Mouse (Mus musculus) adrenal gland, postnatal 14 days (tissue): ENCODE data around the gene Rpusd4. TPM values are rescaled to one million over a fixed set of nuclear protein-coding genes. Genes with fewer than 3 reads are reported as not detected.

ENCODE experiments used
- DNase-seq: peaks from one replicate; pipeline ENCODE4 v3.0.0; 2021; ENCODE audit warnings: mixed read lengths
- long read RNA-seq, 2 experiments: library from polyadenylated mRNA; stranded (forward); transcript quantifications; one replicate each; pipeline ENCODE4 v2.0.0; 2021
- total RNA-seq: library from RNA; stranded (reverse); gene quantifications from 2 replicates; pipeline ENCODE4 v1.2.3, GENCODE M21; 2021

Rpusd4 gene
- 14.9 and 15.6 TPM in 2 replicates for total RNA-seq
- long read RNA-seq, experiment 1, transcript Rpusd4-201 (7 exons, 1,821 nt), result major isoform, 20 of 21 reads
- long read RNA-seq, experiment 1, partial matches to known transcripts, result 0 of 21 reads
- long read RNA-seq, experiment 1, other reads (novel, unspliced or antisense), result 1 of 21 reads
- long read RNA-seq, experiment 2, transcript Rpusd4-201 (7 exons, 1,821 nt), result major isoform, 7 of 9 reads
- long read RNA-seq, experiment 2, partial matches to known transcripts, result 0 of 9 reads
- long read RNA-seq, experiment 2, other reads (novel, unspliced or antisense), result 2 of 9 reads

DNA sequence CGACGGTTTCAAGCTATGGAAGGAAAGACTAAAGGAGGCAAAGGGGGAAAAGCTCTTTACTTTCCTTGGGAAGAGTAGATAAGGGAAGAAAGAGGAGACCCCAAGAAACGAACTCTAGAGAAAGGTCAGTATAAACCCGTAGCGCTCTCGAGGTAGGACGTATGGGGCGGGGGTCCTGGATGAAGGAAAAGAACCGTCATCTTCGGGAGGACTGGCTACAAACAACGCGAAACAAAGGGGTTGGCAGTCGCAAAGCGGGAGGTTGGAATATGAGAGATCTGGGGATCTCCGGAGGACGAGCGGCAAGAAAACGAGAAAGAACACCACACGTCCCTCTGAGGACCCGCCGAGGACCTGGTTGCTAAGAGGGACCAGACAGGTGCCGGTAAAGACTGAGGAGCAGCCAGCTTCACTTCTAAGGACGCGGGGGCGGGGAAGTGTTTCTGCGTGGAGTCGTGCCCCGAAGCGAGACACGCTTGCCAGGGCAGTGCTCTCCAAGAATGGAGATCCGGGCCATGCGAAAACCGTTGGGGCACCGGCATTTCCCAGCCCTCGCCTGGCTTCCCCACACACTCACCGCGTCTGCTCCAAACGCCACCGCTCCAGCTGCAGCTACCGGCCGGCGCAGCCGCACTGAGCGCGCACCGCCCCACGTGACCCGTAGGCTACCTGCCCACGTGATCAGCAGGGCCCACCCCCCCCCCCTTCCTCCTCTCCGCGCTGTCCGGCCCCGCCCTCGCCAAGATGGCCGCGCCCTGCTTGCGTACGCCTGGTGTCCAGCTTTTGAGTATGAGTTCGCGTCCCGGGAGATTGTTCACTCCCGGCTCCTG is at the start of gene Rpusd4, which contains the start of gene Fam118b:
TSS of gene Rpusd4 (plus strand) at position 720 of the 830 bp plus-strand sequence.
TSS of gene Fam118b (minus strand) at position 660 of the 830 bp plus-strand sequence.
- peak; percentile 95 for DNase-seq

- DNase-seq, result no peak
Observed at GRCm38 (mm10) chr9:35217963-35218362, 49.7 kb upstream of the Rpusd4 start.

DNA sequence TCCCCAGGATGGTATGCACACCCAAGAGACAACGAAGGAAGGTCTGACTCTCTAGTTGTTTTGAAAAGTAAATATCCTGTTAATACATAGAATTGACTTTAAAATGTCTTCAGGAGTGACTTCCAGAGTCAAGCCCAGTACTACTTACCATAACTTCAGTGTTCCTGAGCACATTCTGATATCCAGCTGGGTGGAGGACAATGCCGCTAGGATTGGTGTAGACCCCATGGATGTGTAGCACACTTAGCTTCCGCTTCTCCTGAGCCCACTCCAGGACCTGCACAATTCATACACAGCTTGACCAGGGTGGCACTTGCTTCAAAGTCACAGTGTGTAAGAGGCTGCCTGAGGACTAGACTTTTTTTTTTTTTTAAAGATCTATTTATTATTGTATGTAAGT is 44.2 kb upstream of the Rpusd4 start:
- DNase-seq, result no peak

- DNase-seq, result no peak
Observed at GRCm38 (mm10) chr9:35228671-35229070, 39.0 kb upstream of the Rpusd4 start.

GRCm38 (mm10) chr9:35235996-35236395 is 31.7 kb upstream of the Rpusd4 start:
- DNase-seq, result no peak

DNA sequence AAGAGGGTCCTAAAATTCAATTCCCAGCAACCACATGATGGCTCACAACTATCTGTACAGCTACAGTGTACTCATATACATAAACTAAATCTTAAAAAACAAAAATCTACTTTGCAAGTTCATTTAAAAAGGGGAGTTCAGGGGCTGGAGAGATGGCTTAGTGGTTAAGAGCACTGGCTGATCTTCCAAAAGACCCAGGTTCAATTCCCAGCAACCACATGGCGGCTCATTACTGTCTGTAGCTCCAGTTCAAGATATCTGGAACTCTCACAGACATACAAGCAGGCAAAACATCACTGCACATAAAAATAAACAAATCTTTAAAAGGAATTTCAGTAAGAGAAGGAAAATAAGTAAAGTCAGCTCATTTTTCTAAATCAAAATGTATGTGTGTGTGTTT is 29.3 kb upstream of the Rpusd4 start:
- DNase-seq, result no peak

DNA sequence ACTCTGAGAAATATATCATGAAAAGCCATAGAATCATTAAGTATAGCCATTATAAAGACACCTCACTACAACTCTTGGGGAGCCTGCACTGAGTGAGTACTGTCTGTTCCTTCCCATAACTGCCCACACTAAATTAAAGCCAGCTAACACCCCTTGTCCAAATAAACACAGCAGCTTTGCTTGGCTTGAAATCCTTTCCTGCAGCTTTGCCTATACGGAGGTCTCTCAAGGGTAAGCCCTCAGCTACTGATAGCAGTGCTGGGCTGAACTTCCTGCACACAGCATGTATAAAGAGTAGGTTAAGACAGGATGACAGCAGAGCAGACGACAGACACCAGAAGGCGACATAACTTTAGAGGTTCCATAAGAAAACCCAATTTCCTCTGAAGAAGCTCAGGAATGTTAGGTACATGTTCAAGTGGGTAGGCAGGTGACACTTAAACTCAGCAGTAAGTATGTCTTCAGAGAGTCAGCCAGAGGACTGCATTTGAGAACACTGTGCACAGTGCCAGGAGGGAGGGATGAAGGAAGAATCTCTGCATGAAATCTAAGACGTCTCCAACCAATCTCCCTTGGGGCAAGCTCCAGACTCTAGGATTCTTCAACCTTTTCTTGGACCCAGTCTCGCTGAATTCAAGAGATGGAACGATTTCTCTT is 28.6 kb upstream of the Rpusd4 start:
- no peak for DNase-seq

DNA sequence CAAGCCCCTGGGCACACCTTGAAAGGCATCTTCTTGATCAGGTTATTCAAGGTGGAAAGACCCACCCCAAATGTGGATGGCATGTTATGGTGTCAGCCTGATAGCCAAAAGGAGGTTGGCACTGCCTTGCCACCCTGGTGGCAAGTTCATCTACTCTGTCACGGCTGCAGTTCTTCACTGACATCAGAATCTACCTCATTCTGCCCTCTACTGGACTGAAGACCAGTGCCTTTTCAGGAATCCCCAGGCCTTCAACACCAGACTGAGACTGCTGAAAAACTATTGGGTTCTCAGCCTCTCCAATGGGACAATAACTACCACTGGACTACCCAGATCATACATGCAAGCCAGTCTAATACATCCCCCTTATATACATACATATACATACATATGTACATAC is 27.9 kb upstream of the Rpusd4 start:
- DNase-seq, result no peak

- DNase-seq, result no peak
Observed at GRCm38 (mm10) chr9:35247405-35247804, 20.3 kb upstream of the Rpusd4 start.

GRCm38 (mm10) chr9:35249476-35249875 is 18.2 kb upstream of the Rpusd4 start:
- no peak for DNase-seq

GRCm38 (mm10) chr9:35257365-35257764 is 10.3 kb upstream of the Rpusd4 start:
- no peak for DNase-seq

GRCm38 (mm10) chr9:35262418-35262817 is 5.2 kb upstream of the Rpusd4 start:
- no peak for DNase-seq

GRCm38 (mm10) chr9:35263431-35263830 is 4.2 kb upstream of the Rpusd4 start:
- no peak for DNase-seq

- DNase-seq, result no peak
Observed at GRCm38 (mm10) chr9:35264509-35264908, 3.2 kb upstream of the Rpusd4 start.

- DNase-seq, result peak; percentile 16
Observed at GRCm38 (mm10) chr9:35267976-35268715, 481 bp downstream of the Rpusd4 start.

DNA sequence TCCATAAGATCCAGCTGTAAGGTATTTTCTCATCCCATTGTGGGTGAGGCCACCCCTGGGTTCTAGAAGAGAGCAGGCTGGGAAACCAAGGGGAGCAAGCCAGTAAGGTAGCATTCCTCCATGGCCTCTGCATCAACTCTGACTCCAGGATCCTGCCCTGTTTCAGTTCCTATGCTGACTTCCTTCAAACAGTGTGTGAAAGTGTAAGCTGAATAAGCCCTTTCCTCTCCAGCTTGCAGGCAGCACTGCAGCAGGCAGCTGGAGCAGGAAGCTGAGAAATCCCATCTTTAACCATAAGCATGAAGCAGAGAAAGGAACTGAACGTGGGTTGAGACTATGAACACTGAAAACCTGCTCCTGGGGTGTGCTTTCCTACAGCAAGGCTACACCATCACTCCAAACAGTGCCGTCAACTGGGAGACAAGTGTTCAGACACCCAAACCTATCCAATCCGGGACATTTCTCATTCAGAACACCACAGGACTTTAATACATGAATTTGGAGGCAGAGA is 10.2 kb downstream of the Rpusd4 start:
- DNase-seq, result no peak

- DNase-seq, result peak; percentile 46
Observed at GRCm38 (mm10) chr9:35278451-35278850, 10.8 kb downstream of the Rpusd4 start.

DNA sequence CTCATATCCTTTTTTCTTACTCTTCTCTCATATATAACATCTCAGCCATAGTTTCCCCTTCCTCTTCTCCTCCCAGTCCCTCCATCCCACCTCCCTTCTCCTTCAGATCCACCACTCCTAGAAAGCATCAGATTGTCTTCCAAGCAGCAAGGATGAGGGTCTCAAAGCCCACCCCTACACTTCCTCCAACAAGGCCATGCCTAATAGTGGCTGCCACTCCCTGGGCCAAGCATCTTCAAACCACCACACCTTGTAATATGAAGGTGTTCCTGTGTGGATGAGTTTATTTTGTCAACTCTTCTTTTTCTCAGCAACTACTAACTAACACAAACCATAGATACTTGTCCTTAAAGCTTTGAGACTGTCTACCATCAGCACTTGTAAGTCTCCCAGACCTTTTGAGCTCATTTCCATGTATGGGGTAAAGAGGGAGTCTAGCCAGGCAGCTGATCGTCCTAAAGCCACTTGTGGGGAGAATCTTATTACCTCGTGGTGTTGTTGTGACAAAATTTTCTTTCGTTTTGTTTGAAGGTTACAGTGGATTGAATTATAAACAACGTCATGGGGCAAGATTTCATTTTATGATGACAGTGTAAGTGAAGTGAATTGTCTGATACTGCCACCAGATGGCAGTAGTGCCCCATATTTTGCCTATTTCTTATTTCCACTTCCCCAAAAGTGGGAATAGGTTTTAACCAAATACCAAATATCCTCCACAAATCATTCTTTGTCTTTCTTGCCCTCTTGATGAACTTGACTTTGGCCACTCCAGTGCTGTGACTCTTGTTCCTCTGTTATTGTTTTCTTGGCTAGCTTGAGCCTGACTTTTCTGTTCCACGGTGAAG is 14.6 kb downstream of the Rpusd4 start:
- DNase-seq, result peak; percentile 65

DNA sequence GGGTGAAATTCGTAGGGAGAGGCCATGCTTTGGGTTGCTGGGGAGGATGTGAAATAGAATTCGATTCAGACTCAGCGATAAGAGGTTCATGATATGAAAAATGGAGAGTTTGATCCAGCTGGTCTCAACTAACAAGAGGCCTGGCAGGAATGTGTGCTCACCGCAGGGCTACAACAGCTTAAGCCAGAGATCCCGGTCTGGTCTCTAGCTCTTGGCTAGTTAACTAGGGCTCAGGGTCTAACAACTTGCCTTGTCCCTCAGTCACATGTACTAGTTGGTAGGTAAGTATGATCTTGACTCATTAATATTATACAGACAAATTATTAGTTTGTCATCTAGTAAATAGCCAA is 15.2 kb downstream of the Rpusd4 start:
- no peak for DNase-seq

GRCm38 (mm10) chr9:35283415-35284069 is 15.9 kb downstream of the Rpusd4 start:
- DNase-seq, result no peak

GRCm38 (mm10) chr9:35284351-35284750 is 16.7 kb downstream of the Rpusd4 start:
- DNase-seq, result no peak
